Mouse (Mus musculus) adrenal gland, adult 2 months (tissue): ENCODE results near the gene Mogs. TPM values are rescaled to one million over a fixed set of nuclear protein-coding genes. Genes with fewer than 3 reads are reported as not detected.

Source experiments
- DNase-seq: peaks from one replicate; pipeline ENCODE4 v3.0.0; 2021
- long read RNA-seq: library from polyadenylated mRNA; stranded (forward); transcript quantifications from one replicate; pipeline ENCODE4 v2.0.0, GENCODE M21; 2021
- polyA plus RNA-seq: library from polyadenylated mRNA; depleted of rRNA; stranded (reverse); fragments of >200 nt; gene quantifications from 2 replicates; pipeline ENCODE4 v1.2.3, GENCODE M21; 2012; rRNA removed
- total RNA-seq, 2 experiments: library from RNA; stranded (reverse); gene quantifications; 2 replicates each; pipeline ENCODE4 v1.2.3; 2021

Gene Mogs
- 10 to 100 TPM; 48.1 to 52.6 TPM for total RNA-seq
- polyA plus RNA-seq, result 93.2 and 131 TPM in 2 replicates
- long read RNA-seq, transcript Mogs-201 (4 exons, 2,780 nt), result major isoform, 105 of 109 reads
- long read RNA-seq, partial matches to known transcripts, result 0 of 109 reads
- long read RNA-seq, other reads (novel, unspliced or antisense), result 1 of 109 reads

DNA sequence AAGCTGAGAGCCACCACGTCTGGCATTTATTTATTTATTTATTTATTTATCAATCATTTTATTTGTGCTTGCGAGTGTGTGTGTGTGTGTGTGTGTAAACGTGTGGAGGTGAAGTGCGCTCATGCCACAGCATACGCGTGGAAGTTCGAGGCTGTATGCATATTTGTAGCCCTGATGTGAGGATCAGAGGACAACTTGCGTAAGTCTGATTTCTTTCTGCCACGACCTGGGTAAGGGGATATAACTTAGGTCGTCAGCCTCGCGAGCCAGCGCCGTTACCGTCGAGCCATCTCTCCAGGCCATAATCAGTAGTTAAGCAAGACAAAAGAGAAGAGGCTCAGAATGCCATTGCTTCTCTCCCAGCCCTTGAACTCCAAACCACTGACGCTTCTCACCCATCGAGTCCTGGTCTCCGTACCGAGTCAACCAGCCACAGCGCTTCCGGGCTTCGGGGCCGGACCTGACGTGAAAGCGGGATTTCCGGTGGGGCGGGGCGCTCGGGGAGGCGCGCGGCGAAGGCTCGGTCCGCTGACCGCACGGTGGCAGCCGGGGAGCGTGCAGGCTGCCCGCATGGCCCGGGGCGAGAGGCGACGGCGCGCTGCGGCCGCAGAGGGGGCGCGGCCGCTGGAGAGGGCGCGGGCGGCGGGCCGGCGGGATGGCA lies at the start of gene Mogs:
TSS of gene Mogs (plus strand) at position 486 of the 661 bp plus-strand sequence.
- DNase-seq, result peak; percentile 97

DNA sequence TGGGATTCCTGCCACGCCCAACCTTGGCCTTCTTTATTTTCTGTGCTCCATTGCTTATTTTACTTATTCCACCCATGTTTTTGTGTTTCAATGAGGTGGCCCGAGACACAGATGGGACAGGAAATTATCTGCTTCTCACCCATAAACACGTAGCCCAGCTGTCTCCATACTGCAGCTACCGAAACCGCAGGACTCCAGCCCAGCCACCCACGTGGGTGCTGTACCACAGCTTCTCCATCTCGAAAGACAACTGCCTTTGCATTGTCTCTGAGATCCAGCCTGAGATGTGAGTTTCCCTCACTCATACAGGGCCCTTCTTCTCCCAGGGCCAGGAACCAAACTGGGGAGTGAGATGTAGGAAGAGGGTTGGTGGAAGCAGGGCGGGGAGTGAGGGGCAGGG lies 49.3 kb upstream of the Mogs start:
- DNase-seq, result no peak

DNA sequence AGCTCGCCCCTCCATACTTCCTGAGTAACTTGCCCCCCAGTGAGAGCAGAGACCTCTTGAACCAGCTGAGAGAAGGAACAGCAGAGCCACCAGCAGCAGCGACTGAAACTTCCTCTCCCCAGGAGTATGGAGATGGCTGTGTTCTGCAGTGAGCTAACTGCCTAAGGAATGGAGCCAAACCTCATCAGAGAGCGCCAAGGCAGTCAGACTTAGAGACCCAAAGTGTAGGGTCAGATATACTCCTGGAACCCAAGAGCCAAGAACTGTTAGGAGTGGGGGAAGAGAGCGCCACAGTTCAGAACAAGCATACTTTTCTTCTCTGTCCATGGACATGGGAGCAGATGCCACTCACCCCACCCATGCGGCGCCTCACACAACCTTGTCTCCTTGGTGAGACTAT lies 48.9 kb upstream of the Mogs start:
- no peak for DNase-seq

DNA sequence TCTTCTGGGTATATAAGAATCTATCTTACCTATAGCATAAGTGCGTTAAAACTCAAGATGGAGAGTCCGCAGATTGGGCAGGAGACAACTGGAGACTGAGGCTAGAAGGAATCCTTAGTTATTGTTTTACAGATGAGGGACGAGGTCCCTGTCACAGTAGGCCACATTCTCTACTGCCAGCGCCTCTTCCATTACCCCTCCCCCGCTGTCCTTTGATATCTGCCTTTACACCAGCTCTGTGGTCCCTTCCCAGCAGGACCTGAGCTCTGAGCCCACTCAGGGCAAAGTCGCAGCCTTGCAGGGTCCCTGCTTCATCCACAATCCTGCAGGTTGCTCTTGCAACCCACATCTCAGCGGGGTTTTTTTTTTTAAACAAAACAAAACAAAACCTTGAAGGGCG lies 47.1 kb upstream of the Mogs start:
- DNase-seq, result no peak

DNA sequence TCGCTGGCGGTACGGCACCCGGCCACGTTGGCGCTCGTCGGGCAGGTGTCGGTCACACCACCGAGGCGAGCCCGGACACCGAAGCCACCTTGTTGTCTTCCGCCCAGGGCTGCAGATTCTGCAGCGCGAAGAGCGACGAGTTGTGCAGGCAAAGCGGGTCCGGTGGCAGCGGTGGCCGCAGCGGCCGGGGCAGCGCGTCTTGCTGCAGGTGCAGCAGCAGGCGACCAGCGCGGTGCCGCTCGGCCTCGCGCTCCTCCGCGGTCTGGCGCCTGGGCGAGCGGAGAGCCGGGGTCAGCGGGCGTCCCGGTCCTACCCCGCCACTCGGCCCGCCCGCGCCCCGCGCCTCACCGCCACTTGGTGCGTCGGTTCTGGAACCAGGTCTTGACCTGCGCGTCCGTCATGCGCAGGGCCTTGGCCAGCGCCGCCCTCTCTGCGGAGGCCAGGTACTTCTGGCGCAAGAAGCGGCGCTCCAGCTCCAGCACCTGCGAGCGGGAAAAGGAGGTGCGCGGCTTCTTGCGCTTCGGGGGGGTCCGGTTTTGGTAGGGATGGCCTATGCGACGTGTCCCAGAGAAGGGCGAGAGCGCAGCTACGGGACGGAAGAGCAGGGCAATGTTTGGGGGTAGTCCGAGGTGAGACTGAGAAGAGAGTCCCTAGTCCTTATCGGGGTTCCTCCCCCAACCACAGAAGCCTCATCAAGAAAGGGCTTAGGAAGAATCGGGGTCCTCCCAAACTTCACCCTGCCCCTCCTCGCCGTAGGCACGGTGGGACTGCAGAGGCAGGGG lies 46.4 kb upstream of the Mogs start:
- DNase-seq, result no peak

DNA sequence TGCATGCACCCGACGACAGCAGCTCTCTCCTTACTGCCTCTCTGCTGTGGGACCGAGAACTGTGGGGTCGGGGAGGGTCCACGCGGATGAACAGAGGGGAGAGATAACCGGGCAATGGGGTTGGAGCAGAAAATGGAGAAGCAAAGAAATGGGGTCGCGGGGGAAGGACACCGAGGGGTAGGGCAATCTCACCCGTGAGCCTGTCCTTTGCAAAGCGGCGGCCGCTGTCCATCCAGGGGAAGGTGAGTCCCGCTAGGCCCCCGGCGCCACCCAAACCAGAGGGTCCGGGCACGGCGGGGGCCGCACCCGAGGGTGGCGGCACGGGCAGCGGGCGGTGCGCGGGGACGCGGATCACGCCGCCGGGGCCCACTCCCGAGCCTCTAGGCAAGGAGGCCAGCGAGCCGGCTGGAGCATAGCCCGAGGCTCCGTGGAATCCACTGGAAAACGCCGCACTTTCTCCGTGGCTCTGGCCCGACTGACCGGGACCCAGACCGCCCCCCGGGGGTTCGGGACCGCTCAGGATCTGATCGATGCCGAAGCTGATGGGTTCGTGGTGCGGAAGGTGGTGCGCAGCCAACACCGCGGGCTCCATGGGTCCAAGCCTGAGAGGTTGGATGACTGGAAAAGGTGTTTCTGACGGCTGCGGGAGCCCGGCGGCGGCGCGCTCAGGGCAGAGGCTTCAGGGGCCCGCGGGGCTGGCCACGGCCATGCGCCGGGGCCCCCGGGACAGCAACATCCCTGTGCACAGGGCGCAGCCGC lies 45.6 kb upstream of the Mogs start:
- no peak for DNase-seq

DNA sequence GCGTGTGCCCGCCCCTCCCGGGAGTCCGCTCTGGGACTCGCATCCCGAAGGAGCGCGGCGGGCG lies 45.2 kb upstream of the Mogs start, which contains the start of gene Tlx2:
TSS of gene Tlx2 (minus strand) at position 47 of the 64 bp plus-strand sequence.
- DNase-seq, result no peak

DNA sequence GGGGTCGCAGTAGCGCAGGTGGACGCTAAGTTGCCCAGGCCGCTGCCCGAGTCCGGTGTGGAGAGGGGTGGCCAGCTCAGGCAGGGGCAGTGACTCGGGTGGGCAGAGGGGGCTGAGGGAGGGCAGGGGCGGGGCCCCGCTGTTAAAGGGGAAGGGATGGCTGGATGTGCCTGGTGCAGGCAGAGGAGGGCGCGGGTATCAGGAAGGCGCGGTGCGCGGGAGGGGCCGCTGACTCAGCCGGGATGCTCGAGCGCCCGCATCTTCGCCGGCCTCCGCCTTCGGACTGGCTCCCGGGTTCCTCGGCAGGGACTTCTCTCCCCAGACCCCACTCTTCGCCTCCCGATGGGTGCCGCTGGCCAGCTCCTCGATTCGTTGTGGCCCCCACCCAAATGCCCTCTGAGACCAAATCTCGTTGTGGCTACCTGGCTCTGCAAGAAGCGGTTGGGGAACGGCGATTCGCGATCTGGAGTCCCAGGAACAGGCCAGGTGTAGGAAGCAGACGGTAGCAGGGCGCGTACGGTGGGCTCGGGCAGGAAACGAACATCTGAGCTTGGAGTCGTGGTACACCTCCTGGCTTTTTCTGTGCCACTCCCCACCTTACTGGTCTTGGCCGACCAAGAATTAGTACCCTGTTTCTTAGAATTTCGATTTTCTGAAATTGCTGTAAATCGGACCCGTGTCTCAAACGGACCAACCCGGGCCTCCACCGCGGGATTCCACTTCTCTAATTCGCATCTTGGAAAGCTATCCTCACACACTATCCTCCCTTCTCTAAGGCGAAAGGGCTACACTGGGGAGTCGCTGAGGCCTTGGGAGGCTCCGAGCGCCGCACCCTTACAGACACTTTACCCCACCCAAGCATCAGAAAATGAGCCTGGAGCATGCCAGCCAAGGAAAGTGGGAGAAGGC lies 44.7 kb upstream of the Mogs start:
- peak; percentile 54 for DNase-seq

DNA sequence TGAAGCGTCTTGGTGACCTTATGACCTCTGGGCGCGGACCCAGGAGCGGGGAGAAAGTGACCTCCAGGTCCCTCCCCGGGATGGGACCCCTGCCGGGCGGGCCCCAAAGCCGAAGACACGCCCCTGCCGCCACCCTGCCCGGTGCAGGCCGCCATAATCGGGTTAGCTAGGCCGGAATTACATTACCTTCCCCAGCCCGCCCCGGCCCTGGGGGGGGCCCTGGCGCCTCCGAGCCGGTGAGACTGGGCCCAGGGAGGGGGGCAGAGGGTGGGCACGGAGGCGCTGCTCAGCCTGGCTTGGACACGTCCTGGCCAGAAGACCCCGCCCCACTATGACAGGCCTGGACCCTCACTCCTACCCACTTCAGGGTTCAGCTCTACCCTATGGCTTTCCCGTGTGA lies 44.1 kb upstream of the Mogs start:
- DNase-seq, result peak; percentile 52

DNA sequence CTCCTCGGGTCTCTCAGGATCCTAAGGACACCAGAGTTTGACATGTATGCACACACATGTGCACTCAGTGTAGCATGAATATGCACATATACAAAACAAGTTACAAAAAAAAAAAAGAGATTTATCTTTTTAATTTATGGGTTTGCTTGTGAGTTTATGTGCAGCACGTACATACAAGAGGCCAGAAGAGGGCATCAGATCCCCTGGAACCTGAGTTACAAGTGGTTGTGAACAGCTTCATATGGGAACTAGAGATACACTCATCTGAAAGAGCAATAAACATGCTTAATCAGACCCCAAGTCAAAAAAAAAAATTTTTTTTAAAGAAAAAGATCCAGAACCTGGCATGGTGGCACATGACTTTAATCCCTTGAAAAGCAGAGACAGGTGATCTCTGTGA lies 40.3 kb upstream of the Mogs start:
- DNase-seq, result no peak

DNA sequence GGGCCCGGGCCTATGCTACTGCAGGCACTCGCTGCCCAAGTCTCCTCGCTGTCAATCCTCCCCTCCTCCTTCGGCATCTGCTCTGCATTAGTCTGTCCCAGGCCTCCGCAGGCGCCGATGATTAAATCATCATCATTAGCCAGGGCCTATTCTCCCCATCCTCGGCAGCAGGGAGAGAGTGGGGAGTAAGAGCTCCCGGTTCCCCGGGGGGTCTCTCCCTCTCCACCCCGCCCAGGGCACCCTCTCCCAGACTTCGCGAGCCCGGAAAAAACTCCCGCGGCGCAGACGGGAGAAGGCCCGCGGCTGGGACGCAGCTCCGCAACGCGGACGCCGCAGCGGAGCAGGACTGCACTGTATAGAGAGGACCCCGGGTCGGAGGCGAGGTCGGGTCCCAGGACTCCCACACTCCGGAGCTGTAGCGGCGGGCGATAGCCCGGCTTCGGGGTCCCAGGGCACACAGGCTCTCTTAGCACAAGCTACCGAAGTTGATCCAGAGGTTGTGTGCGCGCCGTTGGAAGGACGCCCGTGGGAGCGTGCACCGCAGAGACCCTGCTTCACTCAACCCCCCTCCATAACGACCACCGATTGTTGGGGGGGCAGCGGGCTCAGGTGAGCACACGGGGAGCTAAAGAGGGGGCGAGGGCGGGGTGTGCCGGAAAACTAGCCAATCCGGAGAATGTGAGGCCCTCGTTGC lies 37.5 kb upstream of the Mogs start, which contains the start of gene Pcgf1:
TSS of gene Pcgf1 (plus strand) at position 240 of the 694 bp plus-strand sequence.
- DNase-seq, result peak; percentile 77

DNA sequence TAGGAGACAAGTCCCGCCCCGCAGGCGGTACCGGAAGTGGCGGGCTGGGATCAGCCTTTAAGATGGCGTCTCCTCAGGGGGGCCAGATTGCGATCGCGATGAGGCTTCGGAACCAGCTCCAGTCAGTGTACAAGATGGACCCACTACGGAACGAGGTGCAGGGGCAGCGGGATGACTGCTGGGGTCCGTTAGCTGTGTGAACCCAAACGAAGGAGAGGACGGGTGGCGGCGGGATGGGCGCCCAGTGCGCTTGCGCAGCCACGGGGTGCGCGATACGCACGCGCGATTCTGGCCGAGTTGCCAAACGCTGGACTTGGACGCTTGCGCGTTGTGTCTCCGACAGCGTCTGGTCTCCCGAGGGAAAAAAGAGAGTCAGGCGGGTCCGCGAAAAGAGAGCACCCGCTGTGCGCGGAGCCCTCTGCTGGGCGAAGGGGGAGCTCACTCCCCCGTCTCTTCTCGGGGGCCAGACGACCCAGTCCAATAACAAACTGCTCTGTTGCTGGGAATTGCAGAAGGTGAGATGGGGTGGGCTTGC lies 36.9 kb upstream of the Mogs start:
- peak; percentile 99 for DNase-seq

DNA sequence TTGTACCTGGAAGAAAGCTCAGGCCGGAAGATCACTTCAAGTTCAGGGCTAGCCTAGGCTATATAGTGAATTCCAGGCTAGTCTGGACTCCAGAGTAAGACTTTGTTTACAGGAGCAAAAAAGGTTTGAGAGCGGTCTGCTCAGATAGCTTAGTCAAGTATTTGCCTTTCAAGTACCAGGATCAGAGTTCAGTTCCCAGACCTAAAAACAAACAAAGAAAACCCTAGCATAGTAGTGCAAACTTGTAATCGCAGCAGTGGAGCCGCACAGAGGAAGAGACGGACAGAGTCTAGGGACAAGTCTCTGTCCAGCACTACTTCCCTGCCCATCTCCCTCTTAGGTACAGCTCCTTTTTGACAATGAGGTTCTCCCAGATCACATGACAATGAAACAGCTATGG lies 35.1 kb upstream of the Mogs start:
- peak; percentile 1 for DNase-seq

DNA sequence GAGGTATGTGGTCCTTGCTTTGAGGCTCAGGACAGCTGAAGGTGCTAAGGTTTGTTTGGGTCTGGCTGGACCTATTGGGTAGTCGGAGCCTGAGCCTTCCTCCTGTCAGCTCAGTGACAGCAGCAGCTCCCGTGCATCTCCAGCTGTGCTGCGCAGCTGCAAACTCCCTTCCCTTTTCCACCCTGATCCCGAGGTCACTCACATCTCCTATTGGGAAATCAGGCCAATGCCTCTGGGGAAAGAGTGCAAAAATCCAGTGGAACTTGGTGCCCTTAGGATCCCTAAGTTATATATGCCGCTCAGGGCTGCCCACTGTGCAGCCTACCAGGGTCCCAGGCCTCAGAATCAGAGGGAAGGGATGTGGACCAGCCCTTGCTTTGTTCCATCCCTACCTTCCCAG lies 31.8 kb upstream of the Mogs start:
- no peak for DNase-seq

DNA sequence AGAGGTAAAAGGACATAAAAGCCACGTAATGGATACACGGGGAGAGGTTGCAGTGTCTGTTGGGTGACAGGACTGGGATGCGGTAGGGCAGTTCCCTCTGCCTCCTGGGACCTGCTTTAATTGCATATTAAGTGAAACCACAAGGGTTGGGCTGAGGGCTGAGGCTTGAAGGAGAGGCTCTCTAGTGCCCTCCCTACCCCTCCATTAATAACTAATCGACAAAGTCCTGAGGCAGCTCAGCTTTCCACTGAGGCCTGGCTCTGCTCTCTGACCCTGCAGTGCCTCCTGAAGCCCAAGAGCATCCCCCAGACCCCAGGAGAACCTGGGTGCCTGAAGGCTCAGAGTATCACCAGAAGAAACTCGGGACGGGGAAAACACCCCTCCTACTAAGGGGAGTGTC lies 30.8 kb upstream of the Mogs start:
- DNase-seq, result no peak

DNA sequence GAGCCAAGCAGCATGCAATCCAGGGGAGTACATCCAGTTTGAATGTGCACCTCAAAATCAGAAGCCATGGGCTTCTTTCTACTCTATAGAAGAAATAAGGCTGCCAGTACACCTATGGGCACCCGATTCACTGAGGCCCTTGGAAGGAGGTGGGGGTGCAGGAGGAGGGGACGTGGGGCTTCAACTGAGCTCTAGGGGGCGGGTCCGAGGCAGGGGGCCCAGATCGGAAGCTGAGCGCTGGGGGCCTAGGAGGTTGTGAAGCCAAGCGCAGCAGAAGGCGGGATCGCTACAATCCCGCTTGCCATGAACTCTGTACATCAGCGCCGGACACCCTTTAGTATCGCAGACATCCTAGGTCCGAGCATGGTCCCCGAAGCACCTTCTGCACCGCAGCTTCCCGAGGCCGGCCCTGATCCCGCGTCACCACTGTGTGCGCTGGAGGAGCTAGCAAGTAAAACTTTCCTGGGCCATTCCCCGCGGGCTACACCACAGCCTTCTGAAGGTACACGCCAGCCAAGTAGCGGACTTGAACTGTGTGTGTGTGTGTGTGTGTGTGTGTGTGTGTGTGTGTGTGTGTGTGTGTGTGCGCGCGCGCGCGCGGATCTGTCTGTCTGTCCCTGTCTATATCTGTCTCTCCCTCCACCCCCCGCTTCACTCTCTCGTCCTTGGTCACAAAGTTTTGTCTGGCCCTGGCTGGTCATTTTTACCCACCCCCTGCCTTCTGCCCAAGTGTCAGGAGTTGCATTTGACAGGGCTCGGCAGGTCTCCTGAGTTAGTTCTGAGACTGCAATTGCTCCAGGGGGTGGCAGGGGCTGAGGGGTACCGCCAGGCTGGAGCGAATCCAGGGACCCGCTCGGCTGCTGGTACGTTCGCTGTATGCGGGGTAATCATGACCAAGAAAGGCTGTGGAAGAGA lies 28.9 kb upstream of the Mogs start, which contains the start of gene Lbx2:
TSS of gene Lbx2 (plus strand) at position 247 of the 915 bp plus-strand sequence.
- DNase-seq, result peak; percentile 82

DNA sequence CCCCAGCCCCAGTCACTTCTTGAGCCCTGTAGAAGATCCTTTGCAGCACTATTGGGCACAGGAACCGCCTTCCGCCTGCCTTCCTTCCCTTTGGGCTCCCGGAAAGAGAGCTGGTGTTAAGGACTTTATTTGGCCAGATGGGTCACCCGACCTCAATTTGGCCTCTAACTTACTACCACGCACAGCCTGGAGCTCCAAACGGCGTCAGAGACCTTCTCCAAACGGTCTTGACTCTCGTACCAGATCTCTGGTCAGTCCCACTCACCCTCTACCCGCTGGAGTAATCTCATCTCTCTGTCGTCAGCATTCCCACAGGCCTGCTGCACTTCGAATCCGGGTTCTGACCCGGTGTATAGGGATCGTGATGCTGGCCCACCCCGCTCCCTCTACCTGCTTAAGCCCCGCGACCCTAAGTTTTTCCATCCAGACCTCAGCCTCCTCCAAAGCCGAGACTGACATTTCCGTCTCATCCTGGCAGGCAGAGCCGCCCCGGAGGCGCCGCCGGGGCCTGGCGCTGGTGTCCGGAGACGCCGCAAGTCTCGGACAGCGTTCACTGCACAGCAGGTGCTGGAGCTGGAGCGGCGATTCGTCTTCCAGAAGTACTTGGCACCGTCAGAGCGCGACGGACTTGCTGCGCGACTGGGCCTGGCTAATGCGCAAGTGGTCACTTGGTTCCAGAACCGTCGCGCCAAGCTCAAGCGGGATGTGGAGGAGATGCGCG lies 27.9 kb upstream of the Mogs start:
- peak; percentile 81 for DNase-seq

DNA sequence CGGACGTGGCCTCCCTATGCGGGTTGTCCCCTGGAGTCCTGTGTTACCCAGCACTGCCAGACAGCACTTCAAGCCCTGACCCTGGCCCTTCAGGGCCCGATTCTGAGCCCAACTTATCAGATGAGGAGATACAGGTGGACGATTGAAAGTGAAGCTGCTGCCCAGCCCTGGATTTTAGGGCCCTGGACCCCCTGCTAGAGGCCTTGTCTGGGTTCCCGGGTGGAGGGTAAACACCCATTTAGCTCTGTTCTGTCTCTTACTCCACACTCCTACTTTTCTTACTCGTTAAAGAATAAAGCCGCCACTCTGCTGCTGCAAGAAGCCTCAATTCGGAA lies 27.4 kb upstream of the Mogs start:
- DNase-seq, result no peak

DNA sequence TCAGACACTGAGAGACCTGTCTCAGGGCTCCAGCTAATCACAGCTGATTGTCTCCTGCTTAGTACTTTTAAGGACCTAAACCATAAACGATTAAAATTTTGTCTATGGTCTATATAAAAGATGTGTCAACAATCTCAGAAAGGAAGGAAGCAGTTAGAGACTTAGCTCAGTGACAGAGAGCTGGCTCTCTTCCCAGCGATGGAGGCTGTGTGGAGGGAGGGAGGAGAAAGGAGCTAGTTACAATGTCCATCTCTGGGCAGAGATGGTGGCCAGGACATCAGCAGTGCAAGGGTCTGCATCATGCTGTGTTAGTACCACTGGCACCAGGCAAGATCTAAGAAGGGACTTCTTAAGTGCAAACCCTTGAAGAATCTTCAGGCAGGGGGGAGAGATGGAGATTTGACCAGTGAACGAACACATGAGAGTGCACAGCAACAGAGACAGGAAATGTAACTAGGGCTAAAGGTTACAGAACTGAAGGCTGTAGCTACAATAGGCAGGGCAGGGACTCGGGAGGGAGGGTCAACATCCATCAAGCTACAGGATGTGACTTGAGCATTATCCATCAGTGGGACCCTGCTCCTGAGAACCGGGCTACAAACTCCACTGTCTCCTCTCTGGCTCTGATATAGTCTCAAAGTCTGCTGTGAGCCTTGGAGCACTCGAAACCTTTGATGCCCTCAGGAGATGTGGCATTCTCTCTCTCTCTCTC lies 22.7 kb upstream of the Mogs start:
- DNase-seq, result no peak
